Mouse (Mus musculus): Measurements from ENCODE around the gene Ints14. TPM values are rescaled to one million over a fixed set of nuclear protein-coding genes. Genes with fewer than 3 reads are reported as not detected.
"Not testable (repeated sequence)": the region's sequence is repeated elsewhere in the genome, so short reads cannot be mapped to it uniquely, and the experiment has no call there.

Gene Ints14
- total RNA-seq, 2 experiments from 2014 or later: 19.9 to 20.2 TPM

DNA sequence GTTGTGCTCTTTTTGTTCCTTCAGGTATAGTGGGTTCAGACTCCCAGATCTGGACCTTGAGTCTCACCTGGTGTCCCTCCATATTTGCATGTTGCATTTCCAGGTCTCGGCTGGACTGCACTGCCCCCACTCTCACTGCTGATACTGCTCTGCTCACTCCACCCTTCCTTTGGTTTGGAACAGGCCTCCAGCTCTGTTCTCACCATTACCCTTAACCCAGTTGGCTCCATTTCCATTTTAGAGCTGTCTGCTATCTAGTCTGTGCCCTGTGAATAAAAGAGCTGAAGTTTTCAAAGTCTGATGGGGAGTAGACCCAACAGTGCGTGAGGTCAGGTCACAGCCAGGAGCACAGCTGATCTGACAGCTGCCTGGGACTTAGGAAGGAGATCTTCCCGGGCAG lies 19.8 kb downstream of the Ints14 start:
- no peak for DNase-seq (ENCODE audit: low spot score in 2 of 2)
- TF ChIP-seq CTCF (conservative IDR thresholded peaks at IDR 0.05): no peak
- no peak overlapping the region for H3K4me3 ChIP-seq
- H3K27ac ChIP-seq: no peak overlapping the region

- no peak for DNase-seq (ENCODE audit: low spot score in 2 of 2)
- Histone ChIP-seq H3K27ac (no peak overlapping the region), H3K4me3 (no peak overlapping the region)
- TF ChIP-seq CTCF (conservative IDR thresholded peaks at IDR 0.05): no peak
These were observed 21.2 kb downstream of the Ints14 start for GRCm38 (mm10) chr9:64981904-64982303.

- DNase-seq (ENCODE audit: low spot score in 2 of 2): peak in 1 of 2 experiments; percentile 35
- Histone ChIP-seq H3K4me3 (no peak overlapping the region), H3K27ac (peak overlapping the region; percentile 36; the same call in 1 of the 2 replicates)
- no peak for TF ChIP-seq CTCF (conservative IDR thresholded peaks at IDR 0.05)
These were observed 24.5 kb downstream of the Ints14 start for GRCm38 (mm10) chr9:64985037-64985794.

DNA sequence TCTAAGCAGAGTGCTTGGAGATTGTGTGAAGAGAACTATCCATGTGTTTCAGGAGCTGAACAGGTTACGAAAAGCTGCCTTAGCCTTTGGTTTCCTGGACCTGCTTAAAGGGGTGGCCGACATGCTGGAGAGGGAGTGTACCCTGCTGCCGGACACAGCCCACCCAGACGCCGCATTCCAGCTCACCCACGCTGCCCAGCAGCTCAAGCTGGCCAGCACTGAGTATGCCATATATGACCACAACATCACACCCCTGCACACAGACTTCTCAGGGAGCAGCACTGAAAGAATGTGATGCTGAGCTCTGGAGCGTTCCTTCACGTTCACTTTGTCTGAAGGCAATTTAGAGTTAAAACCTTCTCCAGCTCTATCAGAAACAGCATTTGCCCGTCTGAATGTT lies 25.1 kb downstream of the Ints14 start:
- H3K4me3 ChIP-seq: no peak overlapping the region
- no peak for DNase-seq (ENCODE audit: low spot score in 2 of 2)
- peak overlapping the region; percentile 36; the same call in 1 of the 2 replicates for H3K27ac ChIP-seq
- no peak for TF ChIP-seq CTCF (conservative IDR thresholded peaks at IDR 0.05)

DNA sequence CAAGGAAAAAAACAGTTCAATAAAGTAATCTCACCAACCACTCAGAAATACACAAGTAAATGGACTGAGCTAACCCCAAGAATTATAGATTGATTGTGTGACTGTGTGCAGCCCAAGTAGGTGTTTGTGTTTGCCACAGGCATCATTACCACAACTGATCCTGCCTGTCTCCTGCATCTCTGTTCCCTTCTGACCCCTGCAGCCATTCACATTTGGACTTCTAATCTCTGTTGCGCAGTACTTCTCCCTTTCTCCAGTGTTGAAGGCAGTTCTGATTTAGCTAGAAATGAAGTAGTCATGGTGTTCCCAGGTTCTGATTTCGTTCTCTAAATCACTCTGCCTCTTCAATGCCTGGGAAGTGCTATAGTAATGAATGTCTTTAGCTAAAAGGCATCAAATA lies 26.9 kb downstream of the Ints14 start:
- H3K4me3 ChIP-seq: no peak overlapping the region
- TF ChIP-seq CTCF (conservative IDR thresholded peaks at IDR 0.05): no peak
- no peak for DNase-seq (ENCODE audit: low spot score in 2 of 2)
- H3K27ac ChIP-seq: no peak overlapping the region

DNA sequence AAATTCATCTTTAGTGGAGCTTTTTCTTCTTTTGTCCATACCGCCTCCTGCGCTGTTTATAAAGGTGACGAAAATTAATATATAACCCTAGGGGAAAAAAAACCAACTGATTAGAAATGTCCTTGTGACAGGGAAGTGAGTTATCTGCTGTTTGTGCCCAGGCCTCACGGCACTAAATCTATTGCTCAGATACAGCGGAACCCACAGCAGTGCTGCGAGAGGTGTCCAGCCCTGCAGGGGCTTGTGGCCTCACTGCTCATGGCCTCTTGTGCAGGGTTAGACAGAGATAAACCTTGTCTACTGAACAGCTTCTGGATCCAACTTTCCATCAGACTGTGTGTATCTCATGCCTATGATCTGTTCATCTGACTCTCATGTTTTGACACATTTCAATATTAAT lies 27.7 kb downstream of the Ints14 start:
- DNase-seq (ENCODE audit: low spot score in 2 of 2): no peak
- no peak for TF ChIP-seq CTCF (conservative IDR thresholded peaks at IDR 0.05)
- H3K4me3 ChIP-seq: no peak overlapping the region
- no peak overlapping the region for H3K27ac ChIP-seq

- no peak for TF ChIP-seq CTCF (conservative IDR thresholded peaks at IDR 0.05)
- no peak overlapping the region for H3K4me3 ChIP-seq
- DNase-seq (ENCODE audit: low spot score in 2 of 2): no peak
- no peak overlapping the region for H3K27ac ChIP-seq
These were observed 29.6 kb downstream of the Ints14 start for GRCm38 (mm10) chr9:64990291-64990690.

GRCm38 (mm10) chr9:64995464-64995863 lies 34.8 kb downstream of the Ints14 start:
- peak; percentile 69 for TF ChIP-seq CTCF (conservative IDR thresholded peaks at IDR 0.05)
- not testable (repeated sequence) for H3K4me3 ChIP-seq; H3K27ac ChIP-seq; DNase-seq (ENCODE audit: low spot score in 2 of 2)

GRCm38 (mm10) chr9:65001481-65001880 lies 40.8 kb downstream of the Ints14 start:
- H3K27ac ChIP-seq: peak overlapping the region; percentile 59
- no peak for TF ChIP-seq CTCF (conservative IDR thresholded peaks at IDR 0.05)
- H3K4me3 ChIP-seq: no peak overlapping the region
- DNase-seq (ENCODE audit: low spot score in 2 of 2): no peak

DNA sequence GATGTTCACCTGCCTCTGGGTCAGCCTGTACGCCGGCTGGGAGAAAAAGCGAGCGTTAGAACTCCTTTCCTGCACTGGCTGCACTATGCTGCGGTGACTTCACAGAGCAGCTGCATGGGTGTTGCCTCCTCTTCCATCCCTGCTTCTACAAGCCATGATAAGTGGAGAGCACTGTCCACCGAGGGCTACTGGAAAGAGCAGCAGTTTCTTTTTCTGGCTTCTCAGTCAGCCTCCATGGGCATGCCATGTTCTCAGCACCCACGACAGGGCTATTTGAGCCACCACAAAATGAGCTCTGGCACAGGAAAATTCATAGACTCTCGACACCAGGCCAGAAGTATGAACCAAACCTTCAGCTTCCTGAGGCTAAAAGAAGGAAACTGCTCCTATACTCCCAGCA lies 45.0 kb downstream of the Ints14 start:
- H3K27ac ChIP-seq: no peak overlapping the region
- no peak for DNase-seq (ENCODE audit: low spot score in 2 of 2)
- H3K4me3 ChIP-seq: no peak overlapping the region
- TF ChIP-seq CTCF (conservative IDR thresholded peaks at IDR 0.05): no peak

GRCm38 (mm10) chr9:65010632-65011031 lies 49.9 kb downstream of the Ints14 start:
- DNase-seq (ENCODE audit: low spot score in 2 of 2): no peak
- Histone ChIP-seq H3K27ac (0 out of 2 replicates have a peak overlapping the region, but pooled peaks have one; percentile 16), H3K4me3 (no peak overlapping the region)
- no peak for TF ChIP-seq CTCF (conservative IDR thresholded peaks at IDR 0.05)

DNA sequence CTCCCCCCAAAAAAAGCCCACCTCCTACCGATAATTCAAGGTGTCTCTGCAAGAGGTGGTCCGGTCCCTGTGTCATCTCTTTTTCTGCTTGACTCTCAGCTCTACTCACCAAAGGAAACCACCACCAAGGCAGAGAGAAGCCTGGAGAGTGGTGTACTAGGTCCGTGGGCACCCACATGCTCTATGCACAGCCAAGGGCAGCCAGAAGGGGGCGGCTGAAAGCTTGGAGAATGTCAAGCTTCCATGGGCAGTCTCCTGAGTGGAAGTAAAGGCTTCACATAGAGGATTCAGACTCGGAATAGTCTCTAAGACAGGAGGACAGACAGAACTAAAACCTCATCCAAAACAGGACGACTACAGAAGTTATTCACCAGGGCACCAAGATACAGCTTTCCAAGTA lies 50.6 kb downstream of the Ints14 start:
- no peak overlapping the region for H3K27ac ChIP-seq
- no peak overlapping the region for H3K4me3 ChIP-seq
- peak in 1 of 2 experiments; percentile 44 for DNase-seq (ENCODE audit: low spot score in 2 of 2)
- TF ChIP-seq CTCF (conservative IDR thresholded peaks at IDR 0.05): peak; percentile 70

DNA sequence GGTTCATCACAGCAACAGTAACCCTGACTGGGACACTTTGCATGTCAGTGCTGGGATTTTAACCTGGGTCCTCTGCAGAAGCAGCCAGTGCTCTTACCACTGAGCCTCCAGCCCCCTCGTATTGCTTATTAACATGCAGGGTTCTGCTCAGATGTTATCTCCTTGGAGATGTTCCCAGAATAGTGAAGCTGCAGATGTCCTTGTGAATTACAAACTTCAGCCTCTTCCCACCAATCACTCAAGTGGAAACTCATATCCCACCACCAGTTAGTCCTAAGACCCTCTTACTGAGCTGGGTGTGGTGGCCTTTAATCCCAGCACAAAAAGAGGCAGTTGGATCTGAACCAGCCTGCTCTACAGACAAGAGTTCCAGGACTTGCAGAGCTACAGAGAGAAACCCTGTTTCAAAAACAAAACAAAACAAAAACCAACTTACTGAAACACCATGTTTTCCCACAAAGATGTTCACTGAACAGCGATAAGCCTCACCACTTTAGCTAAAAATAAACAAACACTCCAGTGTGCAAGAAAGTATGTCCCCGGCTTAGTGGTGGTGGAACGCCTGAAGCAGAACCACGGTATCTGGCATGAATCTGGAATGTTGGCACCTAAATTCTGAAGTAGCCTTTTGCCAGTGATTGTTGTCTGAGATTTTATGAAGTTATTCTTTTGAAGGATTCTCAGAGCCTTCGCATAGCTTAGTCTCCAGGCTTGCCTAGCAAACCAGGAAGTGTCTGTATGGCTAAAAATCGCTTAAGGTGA lies 54.9 kb downstream of the Ints14 start:
- TF ChIP-seq CTCF (conservative IDR thresholded peaks at IDR 0.05): no peak

More for the DNA sequence above, 54.9 kb downstream of the Ints14 start:
- Histone ChIP-seq H3K27ac (peak overlapping the region; percentile 96), H3K4me3 (no peak overlapping the region; the same call in 1 of the 2 replicates)
- DNase-seq (ENCODE audit: low spot score in 2 of 2): no peak

Data from layer of hippocampus, adult 2 months (tissue).